Mouse (Mus musculus): ENCODE data around the gene Mpped2. TPM values are rescaled to one million over a fixed set of nuclear protein-coding genes. Genes with fewer than 3 reads are reported as not detected.

Mpped2 gene
- polyA plus RNA-seq, 1 experiment from 2014 or later = 44.4 TPM

GRCm38 (mm10) chr2:106732171-106732570, 39.1 kb downstream of the Mpped2 start:
- DNase-seq (ENCODE audit: low spot score) (no peak), ATAC-seq (ENCODE audit: low FRiP score) (no peak)
- no peaks in the 10 kb centered on the region for H3K27me3 ChIP-seq (ENCODE audit: control insufficient read depth, insufficient read depth, low read length)
- 82% methylated on average over 3 of the region's 3 CpGs for WGBS
- H3K4me3 ChIP-seq (ENCODE audit: low read depth, low read length) = no peak overlapping the region
- H3K4me1 ChIP-seq (replicated peaks; ENCODE audit: control insufficient read depth, insufficient read depth, low read length) = 0 out of 2 replicates have a peak, but pooled peaks cover 2% of the 10 kb centered on the region
- H3K9me3 ChIP-seq (ENCODE audit: control insufficient read depth, low read length) = no peaks in the 10 kb centered on the region
- no peak overlapping the region for H3K27ac ChIP-seq (ENCODE audit: low read depth, low read length)
- no peaks in the 10 kb centered on the region for H3K36me3 ChIP-seq (ENCODE audit: control insufficient read depth, insufficient read depth, low read length)
- H3K4me2 ChIP-seq (replicated peaks; ENCODE audit: low read depth, low read length) = no peak overlapping the region
- H3K9ac ChIP-seq (ENCODE audit: low read depth, low read length) = no peak overlapping the region

GRCm38 (mm10) chr2:106733396-106733795, 40.3 kb downstream of the Mpped2 start:
- H3K36me3 ChIP-seq (ENCODE audit: control insufficient read depth, insufficient read depth, low read length) = no peaks in the 10 kb centered on the region
- no peak overlapping the region for H3K27ac ChIP-seq (ENCODE audit: low read depth, low read length)
- no peak overlapping the region for H3K4me3 ChIP-seq (ENCODE audit: low read depth, low read length)
- no peak overlapping the region for H3K9ac ChIP-seq (ENCODE audit: low read depth, low read length)
- H3K4me2 ChIP-seq (replicated peaks; ENCODE audit: low read depth, low read length) = no peak overlapping the region
- WGBS = 51% methylated on average over 5 of the region's 5 CpGs
- DNase-seq (ENCODE audit: low spot score) (no peak), ATAC-seq (ENCODE audit: low FRiP score) (no peak)
- no peaks in the 10 kb centered on the region for H3K27me3 ChIP-seq (ENCODE audit: control insufficient read depth, insufficient read depth, low read length)
- H3K4me1 ChIP-seq (replicated peaks; ENCODE audit: control insufficient read depth, insufficient read depth, low read length) = 0 out of 2 replicates have a peak, but pooled peaks cover 2% of the 10 kb centered on the region
- no peaks in the 10 kb centered on the region for H3K9me3 ChIP-seq (ENCODE audit: control insufficient read depth, low read length)

- 60% methylated on average over 4 of the region's 4 CpGs for WGBS
- no peak overlapping the region for H3K4me2 ChIP-seq (replicated peaks; ENCODE audit: low read depth, low read length)
- no peaks in the 10 kb centered on the region for H3K9me3 ChIP-seq (ENCODE audit: control insufficient read depth, low read length)
- no peak overlapping the region for H3K4me3 ChIP-seq (ENCODE audit: low read depth, low read length)
- 0 out of 2 replicates have a peak, but pooled peaks cover 2% of the 10 kb centered on the region for H3K4me1 ChIP-seq (replicated peaks; ENCODE audit: control insufficient read depth, insufficient read depth, low read length)
- ATAC-seq (ENCODE audit: low FRiP score) (no peak), DNase-seq (ENCODE audit: low spot score) (no peak)
- H3K27ac ChIP-seq (ENCODE audit: low read depth, low read length) = no peak overlapping the region
- H3K36me3 ChIP-seq (ENCODE audit: control insufficient read depth, insufficient read depth, low read length) = no peaks in the 10 kb centered on the region
- no peak overlapping the region for H3K9ac ChIP-seq (ENCODE audit: low read depth, low read length)
- H3K27me3 ChIP-seq (ENCODE audit: control insufficient read depth, insufficient read depth, low read length) = no peaks in the 10 kb centered on the region
These were observed 40.9 kb downstream of the Mpped2 start for GRCm38 (mm10) chr2:106734004-106734403.

- Histone ChIP-seq H3K36me3 (ENCODE audit: control insufficient read depth, insufficient read depth, low read length) (no peaks in the 10 kb centered on the region), H3K4me2 (replicated peaks; ENCODE audit: low read depth, low read length) (no peak overlapping the region), H3K9ac (ENCODE audit: low read depth, low read length) (no peak overlapping the region), H3K4me3 (ENCODE audit: low read depth, low read length) (no peak overlapping the region), H3K27ac (ENCODE audit: low read depth, low read length) (no peak overlapping the region), H3K27me3 (ENCODE audit: control insufficient read depth, insufficient read depth, low read length) (no peaks in the 10 kb centered on the region), H3K4me1 (replicated peaks; ENCODE audit: control insufficient read depth, insufficient read depth, low read length) (0 out of 2 replicates have a peak, but pooled peaks cover 2% of the 10 kb centered on the region), H3K9me3 (ENCODE audit: control insufficient read depth, low read length) (no peaks in the 10 kb centered on the region)
- WGBS = 90% methylated on average over 5 of the region's 5 CpGs
- no peak for DNase-seq (ENCODE audit: low spot score)
- peak; percentile 23; the same call in 1 of the 2 replicates for ATAC-seq (ENCODE audit: low FRiP score)
These were observed 42.1 kb downstream of the Mpped2 start for GRCm38 (mm10) chr2:106735211-106735610.

- WGBS = 67% methylated on average over 15 of the region's 15 CpGs
- Histone ChIP-seq H3K4me3 (ENCODE audit: low read depth, low read length) (no peak overlapping the region), H3K9me3 (ENCODE audit: control insufficient read depth, low read length) (no peaks in the 10 kb centered on the region), H3K9ac (ENCODE audit: low read depth, low read length) (no peak overlapping the region), H3K27ac (ENCODE audit: low read depth, low read length) (no peak overlapping the region), H3K27me3 (ENCODE audit: control insufficient read depth, insufficient read depth, low read length) (no peaks in the 10 kb centered on the region), H3K36me3 (ENCODE audit: control insufficient read depth, insufficient read depth, low read length) (no peaks in the 10 kb centered on the region), H3K4me2 (replicated peaks; ENCODE audit: low read depth, low read length) (no peak overlapping the region), H3K4me1 (replicated peaks; ENCODE audit: control insufficient read depth, insufficient read depth, low read length) (0 out of 2 replicates have a peak, but pooled peaks cover 2% of the 10 kb centered on the region)
- DNase-seq (ENCODE audit: low spot score) = peak; percentile 31
- peak; percentile 78 for ATAC-seq (ENCODE audit: low FRiP score)
These were observed 42.8 kb downstream of the Mpped2 start for GRCm38 (mm10) chr2:106735792-106736359.

GRCm38 (mm10) chr2:106738951-106739350, 45.9 kb downstream of the Mpped2 start:
- H3K9me3 ChIP-seq (ENCODE audit: control insufficient read depth, low read length) = no peaks in the 10 kb centered on the region
- H3K4me3 ChIP-seq (ENCODE audit: low read depth, low read length) = no peak overlapping the region
- ATAC-seq (ENCODE audit: low FRiP score) (no peak), DNase-seq (ENCODE audit: low spot score) (no peak)
- 0 out of 2 replicates have a peak, but pooled peaks cover 2% of the 10 kb centered on the region for H3K4me1 ChIP-seq (replicated peaks; ENCODE audit: control insufficient read depth, insufficient read depth, low read length)
- no peaks in the 10 kb centered on the region for H3K36me3 ChIP-seq (ENCODE audit: control insufficient read depth, insufficient read depth, low read length)
- H3K4me2 ChIP-seq (replicated peaks; ENCODE audit: low read depth, low read length) = no peak overlapping the region
- 93% methylated on average over 5 of the region's 5 CpGs for WGBS
- H3K27me3 ChIP-seq (ENCODE audit: control insufficient read depth, insufficient read depth, low read length) = no peaks in the 10 kb centered on the region
- no peak overlapping the region for H3K27ac ChIP-seq (ENCODE audit: low read depth, low read length)
- no peak overlapping the region for H3K9ac ChIP-seq (ENCODE audit: low read depth, low read length)

GRCm38 (mm10) chr2:106744086-106744485, 51.0 kb downstream of the Mpped2 start:
- Histone ChIP-seq H3K9me3 (ENCODE audit: control insufficient read depth, low read length) (no peaks in the 10 kb centered on the region), H3K27ac (ENCODE audit: low read depth, low read length) (no peak overlapping the region), H3K36me3 (ENCODE audit: control insufficient read depth, insufficient read depth, low read length) (no peaks in the 10 kb centered on the region), H3K27me3 (ENCODE audit: control insufficient read depth, insufficient read depth, low read length) (no peaks in the 10 kb centered on the region), H3K4me3 (ENCODE audit: low read depth, low read length) (no peak overlapping the region), H3K9ac (ENCODE audit: low read depth, low read length) (no peak overlapping the region), H3K4me1 (replicated peaks; ENCODE audit: control insufficient read depth, insufficient read depth, low read length) (no peaks in the 10 kb centered on the region), H3K4me2 (replicated peaks; ENCODE audit: low read depth, low read length) (no peak overlapping the region)
- ATAC-seq (ENCODE audit: low FRiP score) (no peak), DNase-seq (ENCODE audit: low spot score) (no peak)
- WGBS = 85% methylated on average over 4 of the region's 4 CpGs

GRCm38 (mm10) chr2:106744601-106745000, 51.5 kb downstream of the Mpped2 start:
- Histone ChIP-seq H3K4me2 (replicated peaks; ENCODE audit: low read depth, low read length) (no peak overlapping the region), H3K9me3 (ENCODE audit: control insufficient read depth, low read length) (no peaks in the 10 kb centered on the region), H3K4me3 (ENCODE audit: low read depth, low read length) (no peak overlapping the region), H3K27ac (ENCODE audit: low read depth, low read length) (no peak overlapping the region), H3K9ac (ENCODE audit: low read depth, low read length) (no peak overlapping the region), H3K27me3 (ENCODE audit: control insufficient read depth, insufficient read depth, low read length) (no peaks in the 10 kb centered on the region), H3K4me1 (replicated peaks; ENCODE audit: control insufficient read depth, insufficient read depth, low read length) (no peaks in the 10 kb centered on the region), H3K36me3 (ENCODE audit: control insufficient read depth, insufficient read depth, low read length) (no peaks in the 10 kb centered on the region)
- 59% methylated on average over 14 of the region's 14 CpGs for WGBS
- peak; percentile 58; the same call in 1 of the 2 replicates for ATAC-seq (ENCODE audit: low FRiP score)
- DNase-seq (ENCODE audit: low spot score) = peak; percentile 26

GRCm38 (mm10) chr2:106745364-106745763, 52.3 kb downstream of the Mpped2 start:
- Histone ChIP-seq H3K9me3 (ENCODE audit: control insufficient read depth, low read length) (no peaks in the 10 kb centered on the region), H3K9ac (ENCODE audit: low read depth, low read length) (no peak overlapping the region), H3K36me3 (ENCODE audit: control insufficient read depth, insufficient read depth, low read length) (no peaks in the 10 kb centered on the region), H3K4me3 (ENCODE audit: low read depth, low read length) (no peak overlapping the region), H3K27ac (ENCODE audit: low read depth, low read length) (no peak overlapping the region), H3K4me1 (replicated peaks; ENCODE audit: control insufficient read depth, insufficient read depth, low read length) (no peaks in the 10 kb centered on the region), H3K27me3 (ENCODE audit: control insufficient read depth, insufficient read depth, low read length) (no peaks in the 10 kb centered on the region), H3K4me2 (replicated peaks; ENCODE audit: low read depth, low read length) (no peak overlapping the region)
- 81% methylated on average over 1 of the region's 1 CpGs for WGBS
- ATAC-seq (ENCODE audit: low FRiP score) = no peak
- no peak for DNase-seq (ENCODE audit: low spot score)
